In genomic region chr8:71665331-71666130, GRCm38 (mm10) we compare ENCODE assay signal across 8 mouse cellular contexts. TPM values are rescaled to one million over a fixed set of nuclear protein-coding genes. Genes with fewer than 3 reads are reported as not detected.
DNase-seq lines count a peak whose midpoint lies in the region; ATAC-seq and TF ChIP-seq lines count a peak whose summit lies in the region.

No protein-coding gene starts in this region.

- H3K9ac ChIP-seq in hindbrain, postnatal 0 days (replicated peaks; ENCODE audit: low read length): no peak overlapping the region; the same call in 1 of the 2 replicates
- no peak overlapping the region for H3K9ac ChIP-seq in liver, embryonic 13.5 days

- peaks cover 28% of the 10 kb centered on the region for H3K4me1 ChIP-seq in hindbrain, postnatal 0 days (ENCODE audit: insufficient read depth, low read length)
- peaks cover 42% of the 10 kb centered on the region for H3K4me1 ChIP-seq in liver, embryonic 13.5 days (replicated peaks)

- peaks cover 12% of the 10 kb centered on the region; the same call in 1 of the 2 replicates for H3K36me3 ChIP-seq in hindbrain, postnatal 0 days (ENCODE audit: insufficient read depth, low read length)
- H3K36me3 ChIP-seq in liver, embryonic 13.5 days: no peaks in the 10 kb centered on the region

- no peaks in the 10 kb centered on the region for H3K9me3 ChIP-seq in hindbrain, postnatal 0 days (ENCODE audit: low read length)
- H3K9me3 ChIP-seq in liver, embryonic 13.5 days (replicated peaks): no peaks in the 10 kb centered on the region

- ATAC-seq in common myeloid progenitor, adult 5-6 weeks (replicated peaks; ENCODE audit: low read depth, poor library complexity, severe bottlenecking): peak; percentile 59
- ATAC-seq in hindbrain, postnatal 0 days: no peak
- peak; percentile 67 for ATAC-seq in liver, embryonic 13.5 days (ENCODE audit: low read depth)

- H3K27me3 ChIP-seq in hindbrain, postnatal 0 days (ENCODE audit: insufficient read depth, low read length): no peaks in the 10 kb centered on the region
- H3K27me3 ChIP-seq in liver, embryonic 13.5 days: peaks cover 69% of the 10 kb centered on the region

- no peak overlapping the region for H3K4me3 ChIP-seq in hindbrain, postnatal 0 days (ENCODE audit: low read length)
- peak overlapping the region; percentile 28 for H3K4me3 ChIP-seq in liver, embryonic 13.5 days (replicated peaks)

- peak; percentile 69 for DNase-seq in urinary bladder, postnatal 14 days (ENCODE audit: low spot score)
- no peak for DNase-seq in urinary bladder, adult 2 months (ENCODE audit: low spot score)
- peak; percentile 54 for DNase-seq in hindbrain, postnatal 0 days (ENCODE audit: low spot score)
- peak; percentile 60 for DNase-seq in liver, embryonic 13.5 days
- DNase-seq in natural killer cell, adult 2 months (ENCODE audit: low spot score in 2 of 2): peak; percentile 81 to 85
- DNase-seq in urinary bladder, postnatal 25 days (ENCODE audit: low spot score): peak; percentile 61
- DNase-seq in left cerebral cortex, adult 18-20 months (ENCODE audit: low spot score in 2 of 2): no peak

- no peak for TF ChIP-seq CTCF in hindbrain, postnatal 0 days (IDR thresholded peaks at IDR 0.05; ENCODE audit: low read depth)

- no peak overlapping the region for H3K27ac ChIP-seq in hindbrain, postnatal 0 days
- no peak overlapping the region for H3K27ac ChIP-seq in liver, embryonic 13.5 days

- 9% methylated on average over 21 of the region's 22 CpGs for WGBS in hindbrain, postnatal 0 days
- 3% methylated on average over 22 of the region's 22 CpGs for WGBS in liver, embryonic 13.5 days (ENCODE audit: insufficient replicate concordance)

- 0 out of 2 replicates have a peak overlapping the region, but pooled peaks have one; percentile 21 for H3K4me2 ChIP-seq in hindbrain, postnatal 0 days (ENCODE audit: low read depth, low read length)
- H3K4me2 ChIP-seq in liver, embryonic 13.5 days: peak overlapping the region; percentile 54

RNA-seq across cellular contexts. Expression of gene Unc13a, which starts 6.0 kb away (rescaled TPM):
- polyA plus RNA-seq in urinary bladder, adult 2 months (2012; rRNA removed): 0.44 and 0.47 TPM in 2 replicates
- total RNA-seq in common myeloid progenitor, adult 5-6 weeks (2017): 0.46 and 11.3 TPM in 2 replicates
- total RNA-seq in hindbrain, postnatal 0 days (2014; rRNA removed): 81.4 and 89.1 TPM in 2 replicates
- 16.8 and 16.9 TPM in 2 replicates for polyA plus RNA-seq in hindbrain, postnatal 0 days (2015; fragmentation: Nextera tagmentation; extraction: Ambion mirVana)
- 0.20 TPM in 2 replicates for polyA plus RNA-seq in liver, embryonic 13.5 days (2015; fragmentation: Nextera tagmentation; extraction: Ambion mirVana)
- total RNA-seq in left cerebral cortex, adult 18-20 months (2021): 100 to 1,000 TPM; 267 to 296 TPM

RNA-seq across cellular contexts. Expression of gene Jak3, which starts 10.6 kb away (rescaled TPM):
- polyA plus RNA-seq in urinary bladder, adult 2 months (2012; rRNA removed): 14.9 and 17.1 TPM in 2 replicates
- total RNA-seq in common myeloid progenitor, adult 5-6 weeks (2017): 9.4 and 14.1 TPM in 2 replicates
- 14.8 and 15.3 TPM in 2 replicates for total RNA-seq in hindbrain, postnatal 0 days (2014; rRNA removed)
- polyA plus RNA-seq in hindbrain, postnatal 0 days (2015; fragmentation: Nextera tagmentation; extraction: Ambion mirVana): 7.3 and 7.4 TPM in 2 replicates
- 5.7 and 6.1 TPM in 2 replicates for polyA plus RNA-seq in liver, embryonic 13.5 days (2015; fragmentation: Nextera tagmentation; extraction: Ambion mirVana)
- 1 to 10 TPM; 4.8 to 5.0 TPM for total RNA-seq in left cerebral cortex, adult 18-20 months (2021)

RNA-seq across cellular contexts. Expression of gene Insl3, which starts 23.5 kb away (rescaled TPM):
- polyA plus RNA-seq in urinary bladder, adult 2 months (2012; rRNA removed): 7.7 and 11.7 TPM in 2 replicates
- total RNA-seq in common myeloid progenitor, adult 5-6 weeks (2017): 3.4 and 3.5 TPM in 2 replicates
- not detected in 2 replicates for total RNA-seq in hindbrain, postnatal 0 days (2014; rRNA removed)
- 1.7 and 3.4 TPM in 2 replicates for polyA plus RNA-seq in hindbrain, postnatal 0 days (2015; fragmentation: Nextera tagmentation; extraction: Ambion mirVana)
- 0.67 and 1.1 TPM in 2 replicates for polyA plus RNA-seq in liver, embryonic 13.5 days (2015; fragmentation: Nextera tagmentation; extraction: Ambion mirVana)
- under 1 TPM in 1 of 2 experiments, not detected in 1; 0.63 TPM for total RNA-seq in left cerebral cortex, adult 18-20 months (2021)

RNA-seq across cellular contexts. Expression of gene B3gnt3, which starts 36.1 kb away (rescaled TPM):
- polyA plus RNA-seq in urinary bladder, adult 2 months (2012; rRNA removed): 4.8 and 7.4 TPM in 2 replicates
- total RNA-seq in common myeloid progenitor, adult 5-6 weeks (2017): 0.23 TPM in 1 of 2 replicates, not detected in the other
- 0.42 and 0.50 TPM in 2 replicates for total RNA-seq in hindbrain, postnatal 0 days (2014; rRNA removed)
- 0.52 and 0.60 TPM in 2 replicates for polyA plus RNA-seq in hindbrain, postnatal 0 days (2015; fragmentation: Nextera tagmentation; extraction: Ambion mirVana)
- polyA plus RNA-seq in liver, embryonic 13.5 days (2015; fragmentation: Nextera tagmentation; extraction: Ambion mirVana): 3.5 and 3.7 TPM in 2 replicates
- total RNA-seq in left cerebral cortex, adult 18-20 months (2021): 1 to 10 TPM in 1 of 2 experiments, under 1 TPM in 1; 0.82 to 1.1 TPM

RNA-seq across cellular contexts. Expression of gene Colgalt1, which starts 54.7 kb away (rescaled TPM):
- polyA plus RNA-seq in urinary bladder, adult 2 months (2012; rRNA removed): 124 and 144 TPM in 2 replicates
- 64.6 and 75.2 TPM in 2 replicates for total RNA-seq in common myeloid progenitor, adult 5-6 weeks (2017)
- 95.9 and 121 TPM in 2 replicates for total RNA-seq in hindbrain, postnatal 0 days (2014; rRNA removed)
- 55.3 and 56.7 TPM in 2 replicates for polyA plus RNA-seq in hindbrain, postnatal 0 days (2015; fragmentation: Nextera tagmentation; extraction: Ambion mirVana)
- 21.4 and 21.9 TPM in 2 replicates for polyA plus RNA-seq in liver, embryonic 13.5 days (2015; fragmentation: Nextera tagmentation; extraction: Ambion mirVana)
- total RNA-seq in left cerebral cortex, adult 18-20 months (2021): 10 to 100 TPM; 46.9 to 49.8 TPM

Comparison
In these comparisons a context has a peak if more than half of its experiments do, and no peak if none do; other contexts are left out.
1. DNase-seq: peak in urinary bladder, postnatal 14 days (single experiment), hindbrain, postnatal 0 days (single experiment), liver, embryonic 13.5 days (single experiment), natural killer cell, adult 2 months (2 of 2) and urinary bladder, postnatal 25 days (single experiment); none in urinary bladder, adult 2 months (single experiment) and left cerebral cortex, adult 18-20 months (0 of 2).